Mouse (Mus musculus) forelimb bud, embryonic 11.5 days (tissue): Measurements from ENCODE around the gene Igll1.
"Not testable (repeated sequence)": the region's sequence is repeated elsewhere in the genome, so short reads cannot be mapped to it uniquely, and the experiment has no call there.

Experiments used
- DNase-seq: peaks from one replicate; pipeline ENCODE4 v3.0.0-alpha.2; 2012; ENCODE audit warnings: low read depth, low spot score

Gene Igll1

GRCm38 (mm10) chr16:16863978-16864377 is at the start of gene Igll1:
Gene Igll1 (minus strand): TSS chr16:16863985.
- DNase-seq: no peak

GRCm38 (mm10) chr16:16913440-16913839 is 49.7 kb upstream of the Igll1 start:
- no peak for DNase-seq

GRCm38 (mm10) chr16:16911641-16912597 is 48.1 kb upstream of the Igll1 start:
- DNase-seq: peak; percentile 76

- DNase-seq: peak; percentile 6
Measured at GRCm38 (mm10) chr16:16907799-16908198, 44.0 kb upstream of the Igll1 start.

- DNase-seq: no peak
Measured at GRCm38 (mm10) chr16:16903188-16903587, 39.4 kb upstream of the Igll1 start.

- no peak for DNase-seq
Measured at GRCm38 (mm10) chr16:16902329-16902728, 38.5 kb upstream of the Igll1 start.

GRCm38 (mm10) chr16:16897056-16897584 is 33.3 kb upstream of the Igll1 start:
- peak; percentile 11 for DNase-seq

- DNase-seq: peak; percentile 95
Measured at GRCm38 (mm10) chr16:16896382-16897055, 32.7 kb upstream of the Igll1 start, which contains the start of gene Ppm1f. Gene Ppm1f (plus strand): TSS chr16:16896469.

- DNase-seq: no peak
Measured at GRCm38 (mm10) chr16:16896015-16896381, 32.2 kb upstream of the Igll1 start.

- no peak for DNase-seq
Measured at GRCm38 (mm10) chr16:16892366-16892765, 28.6 kb upstream of the Igll1 start.

- no peak for DNase-seq
Measured at GRCm38 (mm10) chr16:16888341-16888740, 24.6 kb upstream of the Igll1 start.

- no peak for DNase-seq
Measured at GRCm38 (mm10) chr16:16879025-16879424, 15.2 kb upstream of the Igll1 start.

GRCm38 (mm10) chr16:16870617-16871331 is 7.0 kb upstream of the Igll1 start, which contains the start of the genes Top3b and Vpreb1:
Gene Top3b (plus strand): TSS chr16:16870736.
Gene Vpreb1 (minus strand): TSS chr16:16870843.
- DNase-seq: peak; percentile 96

GRCm38 (mm10) chr16:16870241-16870616 is 6.4 kb upstream of the Igll1 start:
- DNase-seq: peak; percentile 2

- DNase-seq: peak; percentile 41
Measured at GRCm38 (mm10) chr16:16865696-16866561, 2.1 kb upstream of the Igll1 start.

- no peak for DNase-seq
Measured at GRCm38 (mm10) chr16:16865217-16865616, 1.4 kb upstream of the Igll1 start.

- no peak for DNase-seq
Measured at GRCm38 (mm10) chr16:16862288-16862687, 1.5 kb downstream of the Igll1 start.

GRCm38 (mm10) chr16:16856731-16857476 is 6.9 kb downstream of the Igll1 start:
- no peak for DNase-seq

- DNase-seq: not testable (repeated sequence)
Measured at GRCm38 (mm10) chr16:16856054-16856453, 7.7 kb downstream of the Igll1 start.

- DNase-seq: no peak
Measured at GRCm38 (mm10) chr16:16855541-16855940, 8.2 kb downstream of the Igll1 start.
